Mouse (Mus musculus) testis, adult 2 months (tissue): ENCODE measurements around the gene Tmem252. TPM values are rescaled to one million over a fixed set of nuclear protein-coding genes. Genes with fewer than 3 reads are reported as not detected.

Experiments used
- H3K27ac ChIP-seq: fragments of 200-500 bp; 2 replicates; pipeline ENCODE4 v1.5.1; 2012; ENCODE audit warnings: low read depth, low read length; ENCODE audit not compliant: control insufficient read depth, insufficient read depth
- H3K27me3 ChIP-seq: fragments of 200-500 bp; 2 replicates; pipeline ENCODE4 v1.6.1; 2012; ENCODE audit warnings: mild to moderate bottlenecking, low read length, moderate library complexity; ENCODE audit not compliant: control insufficient read depth, insufficient read depth
- H3K36me3 ChIP-seq: fragments of 200-500 bp; 2 replicates; pipeline ENCODE4 v1.6.1; 2012; ENCODE audit warnings: mild to moderate bottlenecking, low read length; ENCODE audit not compliant: control insufficient read depth, insufficient read depth
- H3K4me1 ChIP-seq: fragments of 200-500 bp; 2 replicates; pipeline ENCODE4 v1.6.1; 2012; ENCODE audit warnings: low read length; ENCODE audit not compliant: control insufficient read depth, insufficient read depth
- H3K4me3 ChIP-seq: fragments of 200-500 bp; 2 replicates; pipeline ENCODE4 v1.5.1; 2012; ENCODE audit warnings: low read depth, mild to moderate bottlenecking, low read length, moderate library complexity, mixed read lengths; ENCODE audit not compliant: control insufficient read depth
- CTCF ChIP-seq: fragments of 200-500 bp; IDR thresholded peaks from 2 replicates; pipeline ENCODE4 v1.5.1; 2012; ENCODE audit warnings: low read depth, mild to moderate bottlenecking, inconsistent platforms, low read length, moderate library complexity; ENCODE audit not compliant: control insufficient read depth, insufficient read depth, insufficient replicate concordance
- POLR2A ChIP-seq: fragments of 200-500 bp; IDR thresholded peaks from 2 replicates; pipeline ENCODE4 v1.6.1; 2012; ENCODE audit warnings: low read depth, mild to moderate bottlenecking, inconsistent platforms, low read length, moderate library complexity; ENCODE audit not compliant: control insufficient read depth
- polyA plus RNA-seq: library from polyadenylated mRNA; depleted of rRNA; stranded (reverse); fragments of >200 nt; gene quantifications from 2 replicates; pipeline ENCODE4 v1.2.3, GENCODE M21; 2012; rRNA removed

Gene Tmem252
- polyA plus RNA-seq, 1 experiment: 0.06 TPM

- Histone ChIP-seq H3K36me3 (no peaks in the 10 kb centered on the region), H3K27ac (no peak overlapping the region), H3K4me3 (no peak overlapping the region), H3K4me1 (no peaks in the 10 kb centered on the region), H3K27me3 (no peaks in the 10 kb centered on the region)
- TF ChIP-seq POLR2A: no peak
- TF ChIP-seq CTCF: no peak
Measured at GRCm38 (mm10) chr19:24730661-24731060, 56.9 kb downstream of the Tmem252 start.

Other genes with a start within 250 kb of the Tmem252 start
- 21.3 and 23.0 TPM in 2 replicates for gene Fam122a, start 196.7 kb upstream of the Tmem252 start, polyA plus RNA-seq
- gene Pip5k1b, start 118.1 kb upstream of the Tmem252 start, polyA plus RNA-seq: 5.1 and 6.1 TPM in 2 replicates
- gene Pgm5, start 187.8 kb downstream of the Tmem252 start, polyA plus RNA-seq: 0.38 and 3.5 TPM in 2 replicates
- 10.2 and 14.2 TPM in 2 replicates for gene Gm10053, start 201.7 kb downstream of the Tmem252 start, polyA plus RNA-seq
- gene Foxd4, start 227.2 kb downstream of the Tmem252 start, polyA plus RNA-seq: not detected in 2 replicates